Mouse (Mus musculus): ENCODE results near the gene St6gal1.

- TF ChIP-seq CTCF (IDR thresholded peaks at IDR 0.05; ENCODE audit: low read depth) = no peak
- TF ChIP-seq EP300 (IDR thresholded peaks at IDR 0.05; ENCODE audit: low read depth) = no peak
Observed at GRCm38 (mm10) chr16:23259580-23259979, 35.0 kb downstream of the St6gal1 start.
